Mouse (Mus musculus) olfactory bulb, adult 2 months (tissue): ENCODE data around the gene Olfr718-ps1.

Source experiments
- CTCF ChIP-seq: fragments of 200-500 bp; IDR thresholded peaks from 2 replicates; pipeline ENCODE4 v1.5.1; 2012; ENCODE audit warnings: low read depth, mild to moderate bottlenecking, low read length, moderate library complexity; ENCODE audit not compliant: insufficient read depth
- POLR2A ChIP-seq: fragments of 200-500 bp; IDR thresholded peaks from 2 replicates; pipeline ENCODE4 v1.6.1; 2012; ENCODE audit warnings: mild to moderate bottlenecking, low read depth, low read length, moderate library complexity; ENCODE audit not compliant: insufficient read depth

GRCm38 (mm10) chr5:143126908-143127307 lies 20.5 kb downstream of the Olfr718-ps1 start:
- no peak for TF ChIP-seq CTCF
- no peak for TF ChIP-seq POLR2A
